Mouse (Mus musculus) mesoderm, embryonic 11.5 days (tissue): Measurements from ENCODE around the gene Bsn.
A peak's percentile ranks its signal among the peaks of the same experiment; 100 is the strongest.

ENCODE experiments used
- DNase-seq: peaks from one replicate; pipeline ENCODE4 v3.0.0-alpha.2; 2012; ENCODE audit warnings: low read depth, low spot score

Bsn gene

GRCm38 (mm10) chr9:108054331-108055040 is 135.7 kb downstream of the Bsn start:
- DNase-seq = no peak

- DNase-seq = no peak
Observed at GRCm38 (mm10) chr9:108053665-108054225, 136.4 kb downstream of the Bsn start.

GRCm38 (mm10) chr9:108052885-108053664 is 137.1 kb downstream of the Bsn start, which contains the start of gene Amigo3:
TSS of gene Amigo3 (plus strand) at chr9:108053159.
- DNase-seq = peak; percentile 95

- no peak for DNase-seq
Observed at GRCm38 (mm10) chr9:108052411-108052810, 137.8 kb downstream of the Bsn start.

GRCm38 (mm10) chr9:108051931-108052220 is 138.3 kb downstream of the Bsn start:
- DNase-seq = no peak

- no peak for DNase-seq
Observed at GRCm38 (mm10) chr9:108051184-108051930, 138.8 kb downstream of the Bsn start.

GRCm38 (mm10) chr9:108049561-108050251 is 140.5 kb downstream of the Bsn start:
- no peak for DNase-seq

GRCm38 (mm10) chr9:108049016-108049455 is 141.1 kb downstream of the Bsn start, which contains the start of gene Gmppb:
TSS of gene Gmppb (plus strand) at chr9:108049242.
- peak; percentile 97 for DNase-seq

- peak; percentile 18 for DNase-seq
Observed at GRCm38 (mm10) chr9:108048566-108048955, 141.6 kb downstream of the Bsn start.

GRCm38 (mm10) chr9:108047601-108048565 is 142.3 kb downstream of the Bsn start:
- no peak for DNase-seq

GRCm38 (mm10) chr9:108046582-108046981 is 143.6 kb downstream of the Bsn start:
- DNase-seq = no peak
